Mouse (Mus musculus) retina, postnatal 1 day (tissue): ENCODE measurements at regions not wholly inside any gene's neighbourhood (a gene's known extent, or its start where the extent isn't known, plus 50 kb on each side); places are given as distances from the start of the nearest gene placed in this dataset.

Experiments
- DNase-seq: peaks from one replicate; pipeline ENCODE4 v3.0.0-alpha.2; 2012

GRCm38 (mm10) chr4:72480535-72480934, 279.8 kb upstream of the Tle1 start:
- no peak for DNase-seq

- DNase-seq = no peak
Observed at GRCm38 (mm10) chr4:72469236-72469875, 268.6 kb upstream of the Tle1 start.

- no peak for DNase-seq
Observed at GRCm38 (mm10) chr4:72444177-72444770, 243.6 kb upstream of the Tle1 start.

- no peak for DNase-seq
Observed at GRCm38 (mm10) chr4:72437367-72437766, 236.6 kb upstream of the Tle1 start.

- no peak for DNase-seq
Observed at GRCm38 (mm10) chr4:72425316-72425715, 224.6 kb upstream of the Tle1 start.

GRCm38 (mm10) chr4:72412100-72412788, 211.5 kb upstream of the Tle1 start:
- DNase-seq = no peak

- no peak for DNase-seq
Observed at GRCm38 (mm10) chr4:72411343-72411742, 210.6 kb upstream of the Tle1 start.

GRCm38 (mm10) chr4:72400759-72401158, 200.0 kb upstream of the Tle1 start:
- DNase-seq = no peak

GRCm38 (mm10) chr4:72391887-72392435, 191.2 kb upstream of the Tle1 start:
- no peak for DNase-seq

GRCm38 (mm10) chr4:72389811-72390625, 189.3 kb upstream of the Tle1 start:
- no peak for DNase-seq

- DNase-seq = peak; percentile 84
Observed at GRCm38 (mm10) chr4:72384901-72385264, 184.2 kb upstream of the Tle1 start.

GRCm38 (mm10) chr4:72384259-72384900, 183.7 kb upstream of the Tle1 start:
- no peak for DNase-seq

- no peak for DNase-seq
Observed at GRCm38 (mm10) chr4:72383729-72384128, 183.0 kb upstream of the Tle1 start.

- peak; percentile 44 for DNase-seq
Observed at GRCm38 (mm10) chr4:72382517-72383147, 181.9 kb upstream of the Tle1 start.

- peak; percentile 12 for DNase-seq
Observed at GRCm38 (mm10) chr4:72381742-72382141, 181.0 kb upstream of the Tle1 start.

- peak; percentile 87 for DNase-seq
Observed at GRCm38 (mm10) chr4:72381116-72381515, 180.4 kb upstream of the Tle1 start.

GRCm38 (mm10) chr4:72379515-72379914, 178.8 kb upstream of the Tle1 start:
- DNase-seq = no peak

GRCm38 (mm10) chr4:72379011-72379410, 178.3 kb upstream of the Tle1 start:
- no peak for DNase-seq

- DNase-seq = no peak
Observed at GRCm38 (mm10) chr4:72377520-72377919, 176.8 kb upstream of the Tle1 start.

GRCm38 (mm10) chr4:72351985-72352384, 151.3 kb upstream of the Tle1 start:
- DNase-seq = no peak

- DNase-seq = no peak
Observed at GRCm38 (mm10) chr4:72331882-72332281, 131.2 kb upstream of the Tle1 start.

- DNase-seq = no peak
Observed at GRCm38 (mm10) chr4:72329026-72329390, 128.3 kb upstream of the Tle1 start.
